Mouse (Mus musculus) heart, embryonic 14.5 days (tissue): ENCODE measurements at regions not wholly inside any gene's neighbourhood (a gene's known extent, or its start where the extent isn't known, plus 50 kb on each side); places are given as distances from the start of the nearest gene placed in this dataset.

Experiments used
- ATAC-seq: fragments of 200-750 bp; cut with Nextera tagmentation; 2 replicates; pipeline ENCODE4 v1.8.0; 2017; ENCODE audit warnings: low read depth, moderate TSS enrichment; ENCODE audit not compliant: insufficient number of reproducible peaks, insufficient read depth, low FRiP score
- H3K27ac ChIP-seq, 2 experiments: fragments of 200-500 bp in 1 of 2; fragments of 300-500 bp in 1 of 2; sonication (generic) in 1 of 2; replicated peaks in 1 of 2; 2 replicates each; pipeline ENCODE4 v1.5.1; 2012 to 2014; ENCODE audit warnings: low read depth in 2 of 2, low read length in 2 of 2, control low read depth in 1 of 2, mild to moderate bottlenecking in 1 of 2, mixed read lengths in 1 of 2; ENCODE audit not compliant: control insufficient read depth in 1 of 2, insufficient read depth in 1 of 2
- H3K27me3 ChIP-seq: fragments of 300-500 bp; sonication (generic); 2 replicates; pipeline ENCODE4 v1.6.1; 2014; ENCODE audit warnings: mild to moderate bottlenecking, low read length, control low read depth; ENCODE audit not compliant: control insufficient read depth, insufficient read depth
- H3K36me3 ChIP-seq: fragments of 300-500 bp; sonication (generic); 2 replicates; pipeline ENCODE4 v1.6.1; 2014; ENCODE audit warnings: mild to moderate bottlenecking, control low read depth, low read length, mixed read lengths; ENCODE audit not compliant: control insufficient read depth, insufficient read depth
- H3K4me1 ChIP-seq, 2 experiments: fragments of 200-500 bp in 1 of 2; fragments of 300-500 bp in 1 of 2; sonication (generic) in 1 of 2; 2 replicates each; pipeline ENCODE4 v1.6.1; 2012 to 2014; ENCODE audit warnings: low read length in 2 of 2, control low read depth in 1 of 2, mixed read lengths in 1 of 2; ENCODE audit not compliant: control insufficient read depth in 2 of 2, insufficient read depth in 2 of 2
- H3K4me2 ChIP-seq: fragments of 300-500 bp; sonication (generic); 2 replicates; pipeline ENCODE4 v1.6.1; 2014; ENCODE audit warnings: mild to moderate bottlenecking, low read length
- H3K4me3 ChIP-seq, 2 experiments: fragments of 200-500 bp in 1 of 2; fragments of 300-500 bp in 1 of 2; sonication (generic) in 1 of 2; 2 replicates each; pipeline ENCODE4 v1.5.1; 2012 to 2014; ENCODE audit warnings: low read length in 2 of 2, mild to moderate bottlenecking in 2 of 2, control low read depth in 1 of 2, low read depth in 1 of 2, moderate library complexity in 1 of 2; ENCODE audit not compliant: control insufficient read depth in 1 of 2, insufficient read depth in 1 of 2
- H3K9ac ChIP-seq: fragments of 300-500 bp; sonication (generic); 2 replicates; pipeline ENCODE4 v1.6.1; 2014; ENCODE audit warnings: mild to moderate bottlenecking, low read length
- H3K9me3 ChIP-seq: fragments of 300-500 bp; sonication (generic); 2 replicates; pipeline ENCODE4 v1.6.1; 2016; ENCODE audit warnings: low read length, control low read depth; ENCODE audit not compliant: control insufficient read depth
- WGBS: fragments of 180-500 bp; shearing (Covaris S2); extraction: QIAGEN DNeasy Blood & Tissue Kit; methylation state at CpG from one replicate; pipeline ENCODE4 v1.1.7; 2014; 5-methylcytosine and 5-hydroxymethylcytosine counted together

- H3K36me3 ChIP-seq: no peaks in the 10 kb centered on the region
- ATAC-seq: no peak
- H3K27ac ChIP-seq: no peak overlapping the region
- H3K9me3 ChIP-seq: no peaks in the 10 kb centered on the region
- no peak overlapping the region for H3K9ac ChIP-seq
- no peaks in the 10 kb centered on the region for H3K27me3 ChIP-seq
- 79% methylated on average over 4 of the region's 4 CpGs for WGBS
- no peak overlapping the region for H3K4me2 ChIP-seq
- H3K4me3 ChIP-seq: no peak overlapping the region
- no peaks in the 10 kb centered on the region for H3K4me1 ChIP-seq
Observed at GRCm38 (mm10) chr11:112366715-112367114, 415.3 kb upstream of the Sox9 start.

- no peak for ATAC-seq
- WGBS: 81% methylated on average over 4 of the region's 4 CpGs
- no peak overlapping the region for H3K9ac ChIP-seq
Observed at GRCm38 (mm10) chr11:112370941-112371340, 411.1 kb upstream of the Sox9 start.

GRCm38 (mm10) chr11:112400069-112400468, 382.0 kb upstream of the Sox9 start:
- Histone ChIP-seq H3K4me2 (no peak overlapping the region), H3K9ac (no peak overlapping the region), H3K27ac (no peak overlapping the region), H3K27me3 (no peaks in the 10 kb centered on the region), H3K9me3 (no peaks in the 10 kb centered on the region), H3K4me1 (no peaks in the 10 kb centered on the region), H3K36me3 (no peaks in the 10 kb centered on the region), H3K4me3 (no peak overlapping the region)
- 87% methylated on average over 3 of the region's 3 CpGs for WGBS
- ATAC-seq: no peak

More at GRCm38 (mm10) chr11:112370941-112371340, 411.1 kb upstream of the Sox9 start:
- H3K4me1 ChIP-seq: no peaks in the 10 kb centered on the region
- no peak overlapping the region for H3K27ac ChIP-seq
- no peaks in the 10 kb centered on the region for H3K27me3 ChIP-seq
- H3K36me3 ChIP-seq: no peaks in the 10 kb centered on the region
- no peaks in the 10 kb centered on the region for H3K9me3 ChIP-seq
- H3K4me2 ChIP-seq: no peak overlapping the region
- no peak overlapping the region for H3K4me3 ChIP-seq

GRCm38 (mm10) chr11:112407681-112408080, 374.3 kb upstream of the Sox9 start:
- no peaks in the 10 kb centered on the region for H3K36me3 ChIP-seq
- ATAC-seq: no peak
- H3K9me3 ChIP-seq: no peaks in the 10 kb centered on the region
- 83% methylated on average over 8 of the region's 8 CpGs for WGBS
- H3K4me3 ChIP-seq: no peak overlapping the region
- no peak overlapping the region for H3K4me2 ChIP-seq
- no peak overlapping the region for H3K9ac ChIP-seq
- no peaks in the 10 kb centered on the region for H3K4me1 ChIP-seq
- no peak overlapping the region for H3K27ac ChIP-seq
- no peaks in the 10 kb centered on the region for H3K27me3 ChIP-seq

- Histone ChIP-seq H3K36me3 (no peaks in the 10 kb centered on the region), H3K9me3 (no peaks in the 10 kb centered on the region), H3K27ac (no peak overlapping the region), H3K4me2 (no peak overlapping the region), H3K4me3 (no peak overlapping the region), H3K4me1 (no peaks in the 10 kb centered on the region), H3K27me3 (no peaks in the 10 kb centered on the region), H3K9ac (no peak overlapping the region)
- 56% methylated on average over 4 of the region's 4 CpGs for WGBS
- ATAC-seq: no peak
Observed at GRCm38 (mm10) chr11:112412434-112412833, 369.6 kb upstream of the Sox9 start.

- WGBS: 69% methylated on average over 1 of the region's 1 CpGs
- no peak for ATAC-seq
- no peak overlapping the region for H3K9ac ChIP-seq
Observed at GRCm38 (mm10) chr11:112442639-112443038, 339.4 kb upstream of the Sox9 start.

GRCm38 (mm10) chr11:112443890-112444289, 338.1 kb upstream of the Sox9 start:
- no peak for ATAC-seq
- no peaks in the 10 kb centered on the region for H3K4me1 ChIP-seq
- no peaks in the 10 kb centered on the region for H3K36me3 ChIP-seq
- H3K27ac ChIP-seq: no peak overlapping the region
- no peak overlapping the region for H3K9ac ChIP-seq
- WGBS: 83% methylated on average over 4 of the region's 4 CpGs
- H3K4me2 ChIP-seq: no peak overlapping the region
- no peaks in the 10 kb centered on the region for H3K27me3 ChIP-seq
- no peaks in the 10 kb centered on the region for H3K9me3 ChIP-seq
- no peak overlapping the region for H3K4me3 ChIP-seq

More at GRCm38 (mm10) chr11:112442639-112443038, 339.4 kb upstream of the Sox9 start:
- no peaks in the 10 kb centered on the region for H3K36me3 ChIP-seq
- no peak overlapping the region for H3K4me3 ChIP-seq
- H3K4me2 ChIP-seq: no peak overlapping the region
- H3K27me3 ChIP-seq: no peaks in the 10 kb centered on the region
- no peaks in the 10 kb centered on the region for H3K9me3 ChIP-seq
- H3K27ac ChIP-seq: no peak overlapping the region
- H3K4me1 ChIP-seq: no peaks in the 10 kb centered on the region

- no peaks in the 10 kb centered on the region for H3K27me3 ChIP-seq
- ATAC-seq: no peak
- 71% methylated on average over 5 of the region's 5 CpGs for WGBS
- H3K4me1 ChIP-seq: no peaks in the 10 kb centered on the region
- H3K9ac ChIP-seq: no peak overlapping the region
- no peaks in the 10 kb centered on the region for H3K9me3 ChIP-seq
- no peaks in the 10 kb centered on the region for H3K36me3 ChIP-seq
- H3K27ac ChIP-seq: no peak overlapping the region
- no peak overlapping the region for H3K4me2 ChIP-seq
- no peak overlapping the region for H3K4me3 ChIP-seq
Observed at GRCm38 (mm10) chr11:112449632-112450031, 332.4 kb upstream of the Sox9 start.
